Mouse (Mus musculus) embryonic facial prominence, embryonic 15.5 days (tissue): ENCODE measurements at regions not wholly inside any gene's neighbourhood (a gene's known extent, or its start where the extent isn't known, plus 50 kb on each side); places are given as distances from the start of the nearest gene placed in this dataset.

ENCODE experiments used
- ATAC-seq: fragments of 200-750 bp; cut with Nextera tagmentation; 2 replicates; pipeline ENCODE4 v1.8.0; 2017; ENCODE audit warnings: low read depth, moderate TSS enrichment; ENCODE audit not compliant: insufficient number of reproducible peaks, low FRiP score, low TSS enrichment
- H3K27ac ChIP-seq: fragments of 300-500 bp; sonication (generic); replicated peaks from 2 replicates; pipeline ENCODE4 v1.5.1; 2015; ENCODE audit warnings: mild to moderate bottlenecking, inconsistent platforms
- H3K27me3 ChIP-seq: fragments of 300-500 bp; sonication (generic); 2 replicates; pipeline ENCODE4 v1.6.1; 2015; ENCODE audit warnings: inconsistent platforms
- H3K36me3 ChIP-seq: fragments of 300-500 bp; sonication (generic); 2 replicates; pipeline ENCODE4 v1.6.1; 2015; ENCODE audit warnings: mild to moderate bottlenecking, inconsistent platforms
- H3K4me1 ChIP-seq: fragments of 300-500 bp; sonication (generic); 2 replicates; pipeline ENCODE4 v1.6.1; 2015; ENCODE audit warnings: inconsistent platforms
- H3K4me2 ChIP-seq: fragments of 300-500 bp; sonication (generic); replicated peaks from 2 replicates; pipeline ENCODE4 v1.6.1; 2015; ENCODE audit warnings: mild to moderate bottlenecking, inconsistent platforms
- H3K4me3 ChIP-seq: fragments of 300-500 bp; sonication (generic); replicated peaks from 2 replicates; pipeline ENCODE4 v1.5.1; 2015; ENCODE audit warnings: mild to moderate bottlenecking, inconsistent platforms
- H3K9ac ChIP-seq: fragments of 300-500 bp; sonication (generic); 2 replicates; pipeline ENCODE4 v1.6.1; 2015; ENCODE audit warnings: inconsistent platforms
- H3K9me3 ChIP-seq: fragments of 300-500 bp; sonication (generic); replicated peaks from 2 replicates; pipeline ENCODE4 v1.6.1; 2016; ENCODE audit warnings: inconsistent platforms
- WGBS: fragments of 180-500 bp; shearing (Covaris S2); methylation state at CpG from one replicate; pipeline ENCODE4 v1.1.7; 2015; 5-methylcytosine and 5-hydroxymethylcytosine counted together

DNA sequence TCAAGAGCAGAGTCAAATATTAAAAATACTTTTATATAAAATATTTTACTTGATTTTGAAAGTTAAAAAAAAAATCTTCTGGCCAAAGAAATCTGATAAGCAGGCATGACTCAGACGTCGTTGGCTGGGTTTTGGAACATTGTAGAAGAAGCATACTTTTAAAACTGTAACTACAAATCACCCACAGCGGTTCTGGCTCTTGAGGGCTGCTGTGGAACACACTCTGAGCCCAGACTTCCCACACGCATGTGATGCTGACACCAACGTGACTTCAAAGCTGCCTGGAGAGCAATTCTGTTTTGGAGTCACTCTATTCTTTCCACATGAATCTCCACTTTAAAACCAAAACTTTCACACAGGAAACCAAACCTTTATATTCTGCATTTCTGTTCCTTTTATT, 1649.2 kb downstream of the Efnb2 start:
- Histone ChIP-seq H3K9me3 (no peaks in the 10 kb centered on the region), H3K36me3 (no peaks in the 10 kb centered on the region), H3K4me1 (no peaks in the 10 kb centered on the region), H3K9ac (no peak overlapping the region), H3K4me2 (no peak overlapping the region), H3K4me3 (no peak overlapping the region), H3K27me3 (no peaks in the 10 kb centered on the region), H3K27ac (no peak overlapping the region)
- WGBS, result 49% methylated on average over 5 of the region's 5 CpGs
- no peak for ATAC-seq

DNA sequence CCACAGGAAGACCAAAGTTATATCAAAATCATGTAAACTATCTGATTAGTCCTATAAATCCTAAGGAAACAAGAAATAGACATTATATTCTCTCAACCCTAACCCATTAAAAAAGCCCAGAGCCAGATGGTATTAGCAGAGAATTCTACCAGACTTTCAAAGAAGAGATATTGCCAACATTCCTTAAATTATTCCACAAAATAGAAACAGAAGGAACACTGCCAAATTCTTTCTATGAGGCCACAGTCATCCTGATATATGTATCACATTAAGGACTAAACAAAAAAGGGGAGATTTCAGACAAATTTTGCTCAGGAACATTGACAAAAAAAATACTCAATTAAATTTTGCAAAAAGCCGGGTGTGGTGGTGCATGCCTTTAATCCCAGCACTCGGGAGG, 1669.5 kb downstream of the Efnb2 start:
- Histone ChIP-seq H3K4me2 (no peak overlapping the region), H3K27ac (no peak overlapping the region), H3K4me3 (no peak overlapping the region), H3K9ac (no peak overlapping the region), H3K36me3 (no peaks in the 10 kb centered on the region), H3K4me1 (no peaks in the 10 kb centered on the region), H3K27me3 (no peaks in the 10 kb centered on the region), H3K9me3 (no peaks in the 10 kb centered on the region)
- 81% methylated on average over 2 of the region's 2 CpGs for WGBS
- ATAC-seq, result no peak

DNA sequence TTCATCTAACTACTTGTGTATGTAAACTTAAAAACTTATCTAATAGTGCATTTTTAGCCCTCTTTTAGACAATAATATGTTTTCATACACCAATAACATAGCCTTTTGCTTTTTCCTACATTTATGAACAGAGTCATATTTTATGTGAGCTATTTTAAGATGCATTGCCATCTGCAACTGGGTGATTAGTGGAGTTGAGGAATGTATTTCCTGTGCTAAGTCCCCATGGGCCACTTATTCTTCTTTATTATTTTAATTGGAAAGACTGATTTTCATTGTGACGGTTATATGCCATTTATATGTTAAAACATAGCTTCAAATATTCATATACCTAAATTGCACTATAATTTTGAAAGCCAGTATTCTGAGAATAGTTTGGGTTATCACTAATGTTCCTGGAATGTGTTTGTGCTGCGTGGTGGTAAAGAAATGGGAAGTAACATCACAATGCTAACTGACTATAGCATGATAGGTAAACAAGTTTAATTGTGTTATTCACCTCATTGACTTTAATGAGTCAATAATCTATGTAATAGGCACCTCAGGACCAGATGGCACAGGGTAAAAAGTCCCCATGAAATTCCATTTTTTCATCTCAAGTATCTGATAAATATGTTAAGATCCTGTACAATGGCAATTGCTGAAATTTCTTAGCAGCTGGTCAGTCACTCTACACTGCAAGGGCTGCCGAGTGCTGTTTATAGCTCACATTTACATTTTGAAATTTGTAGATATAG, 1671.5 kb downstream of the Efnb2 start:
- WGBS, result 65% methylated on average over 3 of the region's 3 CpGs
- Histone ChIP-seq H3K4me3 (no peak overlapping the region), H3K36me3 (no peaks in the 10 kb centered on the region), H3K9me3 (no peaks in the 10 kb centered on the region), H3K27me3 (no peaks in the 10 kb centered on the region), H3K27ac (no peak overlapping the region), H3K4me2 (no peak overlapping the region), H3K4me1 (no peaks in the 10 kb centered on the region), H3K9ac (no peak overlapping the region)
- ATAC-seq, result no peak

GRCm38 (mm10) chr8:6973961-6974360, 1687.1 kb downstream of the Efnb2 start:
- no peaks in the 10 kb centered on the region for H3K36me3 ChIP-seq
- no peak for ATAC-seq
- H3K4me2 ChIP-seq, result no peak overlapping the region
- no peaks in the 10 kb centered on the region for H3K27me3 ChIP-seq
- H3K9ac ChIP-seq, result no peak overlapping the region
- H3K4me3 ChIP-seq, result no peak overlapping the region
- H3K27ac ChIP-seq, result no peak overlapping the region
- H3K4me1 ChIP-seq, result no peaks in the 10 kb centered on the region
- H3K9me3 ChIP-seq, result no peaks in the 10 kb centered on the region

DNA sequence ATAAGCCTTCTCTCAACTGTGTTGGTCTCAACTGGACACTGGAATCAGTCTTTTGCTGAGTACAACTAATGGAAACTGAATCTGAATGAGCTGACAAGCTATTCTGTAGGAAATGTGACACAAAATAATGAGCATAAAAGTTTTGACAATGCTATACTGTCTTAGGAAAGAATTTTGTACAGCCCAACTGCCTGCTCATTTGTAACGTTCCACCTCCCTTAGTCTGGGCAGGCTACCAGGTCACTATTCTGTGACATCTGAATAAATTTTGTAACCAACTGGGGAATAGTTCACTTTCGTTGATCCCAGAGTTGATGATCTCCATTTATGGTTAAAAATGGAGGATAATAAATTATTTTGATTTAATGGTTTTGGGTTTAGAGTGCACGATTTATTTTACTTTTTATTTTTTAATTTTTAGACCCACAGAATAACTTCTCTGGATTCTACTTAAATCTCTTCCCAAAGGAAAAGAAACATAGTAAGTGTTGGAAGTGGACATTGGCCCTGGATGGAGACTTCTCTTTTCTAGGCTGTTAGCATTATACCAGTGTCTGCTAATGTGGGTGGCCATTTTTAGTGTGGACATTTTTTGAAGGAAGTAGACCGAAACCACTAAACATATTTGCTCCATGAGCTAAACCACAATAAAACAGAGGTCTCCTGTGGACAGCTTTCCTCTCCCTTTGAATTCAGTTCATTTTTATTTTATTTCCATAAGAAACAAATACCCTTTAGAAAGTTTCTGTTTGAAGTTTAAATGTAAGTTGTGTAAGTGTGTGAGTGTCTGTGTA, 1697.8 kb downstream of the Efnb2 start:
- ATAC-seq, result no peak

DNA sequence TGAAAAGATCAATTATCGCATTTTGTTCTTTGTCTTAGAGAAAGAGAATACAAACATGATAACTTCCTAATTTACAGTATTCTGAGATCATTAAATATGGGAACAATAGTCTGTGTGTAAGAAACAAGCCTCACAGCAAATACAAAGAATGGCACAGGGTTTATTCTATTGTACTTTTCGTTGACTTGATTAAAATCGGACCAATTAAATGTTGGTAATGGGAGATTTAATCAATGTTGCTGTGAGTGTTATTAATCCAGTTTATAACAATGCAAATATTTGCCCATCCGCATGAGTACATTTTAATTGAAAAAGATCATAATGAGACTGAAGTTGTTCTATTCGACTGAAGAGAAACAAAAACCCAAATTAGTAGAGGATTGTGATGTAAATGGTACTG, 1703.0 kb downstream of the Efnb2 start:
- ATAC-seq, result no peak
- 89% methylated on average over 5 of the region's 5 CpGs for WGBS
- no peak overlapping the region for H3K4me3 ChIP-seq
- no peaks in the 10 kb centered on the region for H3K9me3 ChIP-seq
- H3K9ac ChIP-seq, result no peak overlapping the region
- no peaks in the 10 kb centered on the region for H3K4me1 ChIP-seq
- no peaks in the 10 kb centered on the region for H3K27me3 ChIP-seq
- H3K4me2 ChIP-seq, result no peak overlapping the region
- no peak overlapping the region for H3K27ac ChIP-seq
- no peaks in the 10 kb centered on the region for H3K36me3 ChIP-seq

More for the DNA sequence above, 1697.8 kb downstream of the Efnb2 start:
- H3K9me3 ChIP-seq, result no peaks in the 10 kb centered on the region
- H3K27ac ChIP-seq, result no peak overlapping the region
- H3K36me3 ChIP-seq, result no peaks in the 10 kb centered on the region
- H3K4me3 ChIP-seq, result no peak overlapping the region
- no peaks in the 10 kb centered on the region for H3K27me3 ChIP-seq
- H3K4me1 ChIP-seq, result no peaks in the 10 kb centered on the region
- H3K9ac ChIP-seq, result no peak overlapping the region
- H3K4me2 ChIP-seq, result no peak overlapping the region
- WGBS, result 82% methylated on average over 4 of the region's 4 CpGs

DNA sequence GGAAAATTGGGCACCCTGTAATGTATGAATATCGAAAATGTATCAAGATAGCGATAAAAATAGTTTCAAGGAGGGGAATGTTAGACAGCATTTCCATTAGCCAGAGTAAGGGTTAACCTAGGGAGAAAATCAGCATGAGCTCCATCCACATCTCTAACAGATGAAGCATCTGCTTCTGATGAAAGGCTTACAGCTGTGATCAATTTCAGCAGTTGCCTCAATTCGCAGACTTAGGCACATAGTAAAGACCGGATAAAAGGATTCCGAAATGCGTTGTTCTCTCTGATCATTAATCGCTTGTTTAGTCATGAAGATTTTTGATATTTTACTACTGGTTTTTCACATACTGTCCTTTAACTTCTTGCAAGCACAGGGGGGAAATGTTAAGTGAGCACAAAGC, 1706.8 kb downstream of the Efnb2 start:
- no peak overlapping the region for H3K4me3 ChIP-seq
- H3K27me3 ChIP-seq, result no peaks in the 10 kb centered on the region
- ATAC-seq, result no peak
- no peak overlapping the region for H3K9ac ChIP-seq
- H3K9me3 ChIP-seq, result no peaks in the 10 kb centered on the region
- H3K36me3 ChIP-seq, result no peaks in the 10 kb centered on the region
- H3K4me2 ChIP-seq, result no peak overlapping the region
- H3K4me1 ChIP-seq, result no peaks in the 10 kb centered on the region
- 29% methylated on average over 7 of the region's 7 CpGs for WGBS
- no peak overlapping the region for H3K27ac ChIP-seq

GRCm38 (mm10) chr8:6922467-6922866, 1738.6 kb downstream of the Efnb2 start:
- H3K27me3 ChIP-seq, result no peaks in the 10 kb centered on the region
- H3K9me3 ChIP-seq, result no peaks in the 10 kb centered on the region
- H3K36me3 ChIP-seq, result no peaks in the 10 kb centered on the region
- H3K9ac ChIP-seq, result no peak overlapping the region
- H3K4me2 ChIP-seq, result no peak overlapping the region
- no peak overlapping the region for H3K27ac ChIP-seq
- WGBS, result 47% methylated on average over 1 of the region's 1 CpGs
- ATAC-seq, result no peak
- H3K4me3 ChIP-seq, result no peak overlapping the region
- no peaks in the 10 kb centered on the region for H3K4me1 ChIP-seq

GRCm38 (mm10) chr8:6907682-6908081, 1753.4 kb downstream of the Efnb2 start:
- Histone ChIP-seq H3K9me3 (no peaks in the 10 kb centered on the region), H3K4me3 (no peak overlapping the region), H3K27ac (no peak overlapping the region), H3K36me3 (no peaks in the 10 kb centered on the region), H3K4me1 (no peaks in the 10 kb centered on the region), H3K9ac (no peak overlapping the region), H3K27me3 (no peaks in the 10 kb centered on the region), H3K4me2 (no peak overlapping the region)
- ATAC-seq, result no peak
- 55% methylated on average over 3 of the region's 3 CpGs for WGBS

DNA sequence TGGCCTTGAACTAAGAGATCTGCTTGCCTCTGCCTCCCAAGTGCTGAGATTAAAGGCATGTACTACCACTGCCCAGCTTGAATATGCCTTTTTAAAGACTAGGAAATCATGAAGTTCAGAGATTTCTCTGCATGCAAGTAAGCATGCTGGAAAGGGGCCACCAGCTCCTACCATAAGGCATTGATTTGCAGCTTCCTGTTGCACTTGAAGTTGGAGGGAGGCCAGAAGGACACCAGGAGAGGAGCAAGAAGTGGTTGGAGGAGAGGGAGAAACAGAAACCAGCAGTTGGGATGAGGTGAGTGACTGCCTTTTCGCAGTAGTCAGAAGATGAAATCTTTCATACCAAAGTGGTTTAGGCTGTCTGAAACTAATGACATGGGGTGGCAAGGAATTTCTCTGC, 1769.6 kb downstream of the Efnb2 start:
- WGBS, result 57% methylated on average over 1 of the region's 1 CpGs
- Histone ChIP-seq H3K9ac (no peak overlapping the region), H3K27ac (no peak overlapping the region), H3K4me2 (no peak overlapping the region), H3K27me3 (no peaks in the 10 kb centered on the region), H3K4me1 (no peaks in the 10 kb centered on the region), H3K4me3 (no peak overlapping the region), H3K9me3 (no peaks in the 10 kb centered on the region), H3K36me3 (no peaks in the 10 kb centered on the region)
- no peak for ATAC-seq

GRCm38 (mm10) chr8:6886779-6887402, 1774.2 kb downstream of the Efnb2 start:
- no peak overlapping the region for H3K9ac ChIP-seq
- H3K9me3 ChIP-seq, result no peaks in the 10 kb centered on the region
- no peaks in the 10 kb centered on the region for H3K27me3 ChIP-seq
- WGBS, result 90% methylated on average over 5 of the region's 5 CpGs
- H3K4me1 ChIP-seq, result no peaks in the 10 kb centered on the region
- ATAC-seq, result no peak
- no peak overlapping the region for H3K4me3 ChIP-seq
- H3K27ac ChIP-seq, result no peak overlapping the region
- no peaks in the 10 kb centered on the region for H3K36me3 ChIP-seq
- no peak overlapping the region for H3K4me2 ChIP-seq
